Mouse (Mus musculus): ENCODE measurements around the gene Slc22a20. TPM values are rescaled to one million over a fixed set of nuclear protein-coding genes. Genes with fewer than 3 reads are reported as not detected.
A peak's percentile ranks its signal among the peaks of the same experiment; 100 is the strongest.

Gene Slc22a20
- polyA plus RNA-seq (2016; fragmentation: Nextera tagmentation; extraction: Ambion mirVana), result not detected in 2 replicates

DNA sequence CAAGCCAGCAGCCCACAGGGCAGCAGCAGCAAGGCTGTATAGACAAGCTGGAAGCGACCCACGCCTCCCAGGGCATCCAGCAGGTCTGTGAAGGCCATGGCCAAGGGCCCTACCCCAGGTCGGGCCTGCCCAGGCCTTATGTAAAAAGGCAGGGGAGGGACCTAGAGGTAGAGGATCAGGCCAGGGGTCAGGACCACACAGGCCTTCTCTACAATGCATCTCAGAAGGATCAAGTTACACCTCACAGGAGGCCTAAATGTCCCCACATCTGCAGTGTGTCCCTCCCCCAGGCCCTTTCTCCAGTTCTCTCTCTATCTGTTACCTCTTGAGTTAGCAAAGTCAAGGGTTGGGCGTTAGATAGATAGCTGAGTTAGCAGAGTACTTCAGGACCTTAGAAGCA, at the start of gene Slc22a20:
TSS of gene Slc22a20 (minus strand) at position 101 of the 400 bp plus-strand sequence.
- 36% methylated on average over 4 of the region's 4 CpGs for WGBS
- no peak for DNase-seq (ENCODE audit: low spot score)
- H3K9me3 ChIP-seq, result no peaks in the 10 kb centered on the region
- no peak within 1 kb of the TSS for H3K27ac ChIP-seq
- no peaks in the 10 kb centered on the region for H3K27me3 ChIP-seq (ENCODE audit: insufficient read depth, poor library complexity, severe bottlenecking)
- no peaks in the 10 kb centered on the region for H3K36me3 ChIP-seq
- peaks cover 27% of the 10 kb centered on the region for H3K4me1 ChIP-seq
- H3K4me3 ChIP-seq, result no peak within 1 kb of the TSS

DNA sequence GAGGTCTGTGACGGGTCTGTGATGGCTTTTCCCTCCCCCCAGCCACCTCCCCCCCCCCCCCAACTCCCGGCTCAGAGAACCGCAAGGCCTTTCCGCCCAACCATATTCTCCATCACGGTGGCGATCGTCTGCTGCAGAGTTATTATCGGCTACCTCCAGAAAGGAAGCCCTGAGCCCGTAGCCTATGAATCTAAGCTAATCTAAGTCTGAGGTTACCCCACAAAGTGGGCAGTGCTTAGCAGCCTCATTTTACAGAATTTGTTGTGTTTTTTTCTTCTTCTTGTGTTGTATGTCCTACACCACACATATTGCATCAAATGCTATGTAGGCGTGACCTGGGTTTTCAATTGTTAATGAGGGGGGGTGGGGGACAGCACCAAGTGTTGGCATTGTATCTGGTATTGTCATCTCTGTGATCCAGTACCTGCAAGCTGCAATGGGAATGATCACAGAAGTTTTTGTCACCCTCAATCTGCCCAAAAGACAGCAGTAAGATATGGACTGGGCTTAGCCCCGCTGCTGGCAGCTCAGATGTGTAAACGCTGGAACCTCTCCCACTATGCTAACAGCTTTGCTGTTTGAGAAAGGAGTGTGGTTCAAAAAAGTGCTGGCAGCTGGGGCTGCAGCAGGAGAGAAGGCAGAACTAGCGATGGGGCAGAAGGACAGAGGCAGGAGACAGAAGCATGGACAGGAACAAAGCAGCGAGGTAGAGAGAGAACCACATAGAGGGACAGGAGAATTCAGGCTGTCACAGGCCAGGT, 44.8 kb upstream of the Slc22a20 start:
- 70% methylated on average over 14 of the region's 14 CpGs for WGBS
- Histone ChIP-seq H3K27me3 (ENCODE audit: insufficient read depth, poor library complexity, severe bottlenecking) (no peaks in the 10 kb centered on the region), H3K36me3 (no peaks in the 10 kb centered on the region), H3K27ac (no peak overlapping the region), H3K4me3 (no peak overlapping the region), H3K9me3 (no peaks in the 10 kb centered on the region), H3K4me1 (no peaks in the 10 kb centered on the region)
- no peak for DNase-seq (ENCODE audit: low spot score)

- Histone ChIP-seq H3K9me3 (no peaks in the 10 kb centered on the region), H3K4me3 (no peak overlapping the region), H3K4me1 (no peaks in the 10 kb centered on the region), H3K27me3 (ENCODE audit: insufficient read depth, poor library complexity, severe bottlenecking) (0 out of 2 replicates have a peak, but pooled peaks cover under 1% of the 10 kb centered on the region), H3K36me3 (no peaks in the 10 kb centered on the region), H3K27ac (no peak overlapping the region)
- WGBS, result 65% methylated on average over 9 of the region's 9 CpGs
- DNase-seq (ENCODE audit: low spot score), result no peak
Measured at GRCm38 (mm10) chr19:6029426-6029825, 43.5 kb upstream of the Slc22a20 start.

DNA sequence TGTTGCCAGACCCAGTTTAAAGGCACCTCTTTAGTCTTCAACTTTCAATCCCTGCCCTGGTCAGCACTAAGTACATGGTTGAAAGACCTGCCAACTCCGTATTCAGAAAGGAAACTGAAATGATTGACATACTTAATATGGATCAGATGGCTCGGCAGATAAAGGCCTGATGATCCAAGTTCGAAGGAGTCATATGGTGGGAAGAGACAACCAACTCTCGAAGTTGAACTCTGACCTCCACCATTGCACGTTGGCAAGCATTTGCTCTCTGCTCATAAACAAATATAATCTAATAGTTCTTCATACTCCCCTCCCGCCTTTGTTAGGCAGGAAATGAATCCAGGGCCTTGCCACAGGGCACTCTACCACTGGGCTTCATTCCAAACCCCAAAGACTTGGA, 43.0 kb upstream of the Slc22a20 start:
- peaks cover 5% of the 10 kb centered on the region; the same call in 1 of the 2 replicates for H3K27me3 ChIP-seq (ENCODE audit: insufficient read depth, poor library complexity, severe bottlenecking)
- no peaks in the 10 kb centered on the region for H3K36me3 ChIP-seq
- no peaks in the 10 kb centered on the region for H3K9me3 ChIP-seq
- DNase-seq (ENCODE audit: low spot score), result no peak
- H3K4me3 ChIP-seq, result no peak overlapping the region
- no peaks in the 10 kb centered on the region; the same call in 1 of the 2 replicates for H3K4me1 ChIP-seq
- no peak overlapping the region for H3K27ac ChIP-seq
- WGBS, result 83% methylated on average over 6 of the region's 6 CpGs

DNA sequence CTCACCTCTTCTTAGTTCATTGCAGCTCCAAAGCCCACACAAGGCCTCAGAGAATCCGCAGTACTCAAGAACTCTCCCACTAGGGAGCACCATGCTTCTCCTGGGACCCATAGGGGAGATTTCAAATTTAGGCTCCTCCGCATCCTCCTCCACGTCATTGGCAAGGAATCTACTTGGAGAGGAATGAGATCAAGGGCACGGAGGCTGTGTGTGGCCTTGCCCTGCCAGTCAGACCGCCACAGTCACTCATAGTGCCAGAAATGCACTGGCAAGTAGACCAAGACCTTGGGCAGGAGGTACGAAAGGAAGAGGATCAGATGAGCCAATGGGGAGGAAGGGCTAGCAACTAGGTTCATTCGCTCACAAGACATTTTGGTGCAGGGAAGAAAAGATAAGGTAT, 38.0 kb upstream of the Slc22a20 start:
- no peak overlapping the region for H3K27ac ChIP-seq
- no peak for DNase-seq (ENCODE audit: low spot score)

GRCm38 (mm10) chr19:6023059-6023458, 37.1 kb upstream of the Slc22a20 start:
- Histone ChIP-seq H3K27ac (no peak overlapping the region), H3K4me1 (peaks cover 5% of the 10 kb centered on the region), H3K27me3 (ENCODE audit: insufficient read depth, poor library complexity, severe bottlenecking) (peaks cover 7% of the 10 kb centered on the region; the same call in 1 of the 2 replicates), H3K4me3 (no peak overlapping the region), H3K36me3 (no peaks in the 10 kb centered on the region), H3K9me3 (no peaks in the 10 kb centered on the region)
- no peak for DNase-seq (ENCODE audit: low spot score)
- WGBS, result 48% methylated on average over 8 of the region's 8 CpGs

More for the DNA sequence above, 38.0 kb upstream of the Slc22a20 start:
- peaks cover 7% of the 10 kb centered on the region; the same call in 1 of the 2 replicates for H3K27me3 ChIP-seq (ENCODE audit: insufficient read depth, poor library complexity, severe bottlenecking)
- H3K9me3 ChIP-seq, result no peaks in the 10 kb centered on the region
- 75% methylated on average over 7 of the region's 7 CpGs for WGBS
- no peak overlapping the region for H3K4me3 ChIP-seq
- H3K4me1 ChIP-seq, result peaks cover 5% of the 10 kb centered on the region
- H3K36me3 ChIP-seq, result no peaks in the 10 kb centered on the region

DNA sequence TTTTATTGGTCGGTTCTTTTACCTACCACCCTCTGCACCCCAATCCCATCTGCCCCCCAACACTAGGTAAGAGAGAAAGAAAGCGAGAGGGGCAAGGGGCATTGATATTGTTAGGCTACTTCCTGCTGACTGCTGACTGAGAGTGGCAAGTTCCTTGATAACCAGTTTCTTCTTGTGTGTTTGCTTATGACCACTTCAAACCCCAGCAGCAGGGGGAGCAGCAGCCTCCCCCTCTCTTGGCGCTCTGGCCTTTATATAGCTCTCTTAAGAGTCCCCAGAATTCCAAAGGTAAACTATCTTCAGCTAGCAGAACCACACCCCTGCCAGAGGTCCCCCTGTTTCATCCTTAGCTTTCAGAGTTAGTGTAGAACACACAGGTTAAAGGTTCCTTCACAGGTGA, 34.3 kb upstream of the Slc22a20 start:
- Histone ChIP-seq H3K9me3 (no peaks in the 10 kb centered on the region), H3K27ac (no peak overlapping the region), H3K27me3 (ENCODE audit: insufficient read depth, poor library complexity, severe bottlenecking) (peaks cover 27% of the 10 kb centered on the region), H3K4me3 (no peak overlapping the region), H3K36me3 (no peaks in the 10 kb centered on the region), H3K4me1 (peaks cover 19% of the 10 kb centered on the region)
- 42% methylated on average over 3 of the region's 3 CpGs for WGBS
- DNase-seq (ENCODE audit: low spot score), result no peak

- 30% methylated on average over 15 of the region's 15 CpGs for WGBS
- H3K27ac ChIP-seq, result no peak overlapping the region
- DNase-seq (ENCODE audit: low spot score), result peak; percentile 92
- H3K36me3 ChIP-seq, result no peaks in the 10 kb centered on the region
- no peaks in the 10 kb centered on the region for H3K9me3 ChIP-seq
- peaks cover 31% of the 10 kb centered on the region for H3K27me3 ChIP-seq (ENCODE audit: insufficient read depth, poor library complexity, severe bottlenecking)
- H3K4me1 ChIP-seq, result peaks cover 27% of the 10 kb centered on the region
- H3K4me3 ChIP-seq, result no peak overlapping the region
Measured at GRCm38 (mm10) chr19:6018142-6019089, 32.5 kb upstream of the Slc22a20 start.

GRCm38 (mm10) chr19:6016532-6016931, 30.6 kb upstream of the Slc22a20 start:
- DNase-seq (ENCODE audit: low spot score), result no peak
- Histone ChIP-seq H3K27ac (no peak overlapping the region), H3K36me3 (no peaks in the 10 kb centered on the region), H3K9me3 (no peaks in the 10 kb centered on the region), H3K27me3 (ENCODE audit: insufficient read depth, poor library complexity, severe bottlenecking) (peaks cover 40% of the 10 kb centered on the region), H3K4me3 (peak overlapping the region; percentile 71; the same call in 1 of the 2 replicates), H3K4me1 (peaks cover 27% of the 10 kb centered on the region)
- whole genome bisulfite sequencing, result 37% methylated on average over 7 of the region's 7 CpGs

GRCm38 (mm10) chr19:6015511-6016315, 29.8 kb upstream of the Slc22a20 start, which contains the start of gene Capn1:
Capn1 (minus strand) TSS chr19:6015897.
- peak; percentile 90 for DNase-seq (ENCODE audit: low spot score)
- peak within 1 kb of the TSS; percentile 82 for H3K27ac ChIP-seq
- no peaks in the 10 kb centered on the region for H3K36me3 ChIP-seq
- peaks cover 40% of the 10 kb centered on the region for H3K27me3 ChIP-seq (ENCODE audit: insufficient read depth, poor library complexity, severe bottlenecking)
- 3% methylated on average over 40 of the region's 40 CpGs for WGBS
- peaks cover 34% of the 10 kb centered on the region for H3K4me1 ChIP-seq
- H3K9me3 ChIP-seq, result no peaks in the 10 kb centered on the region
- H3K4me3 ChIP-seq, result peak within 1 kb of the TSS; percentile 71

DNA sequence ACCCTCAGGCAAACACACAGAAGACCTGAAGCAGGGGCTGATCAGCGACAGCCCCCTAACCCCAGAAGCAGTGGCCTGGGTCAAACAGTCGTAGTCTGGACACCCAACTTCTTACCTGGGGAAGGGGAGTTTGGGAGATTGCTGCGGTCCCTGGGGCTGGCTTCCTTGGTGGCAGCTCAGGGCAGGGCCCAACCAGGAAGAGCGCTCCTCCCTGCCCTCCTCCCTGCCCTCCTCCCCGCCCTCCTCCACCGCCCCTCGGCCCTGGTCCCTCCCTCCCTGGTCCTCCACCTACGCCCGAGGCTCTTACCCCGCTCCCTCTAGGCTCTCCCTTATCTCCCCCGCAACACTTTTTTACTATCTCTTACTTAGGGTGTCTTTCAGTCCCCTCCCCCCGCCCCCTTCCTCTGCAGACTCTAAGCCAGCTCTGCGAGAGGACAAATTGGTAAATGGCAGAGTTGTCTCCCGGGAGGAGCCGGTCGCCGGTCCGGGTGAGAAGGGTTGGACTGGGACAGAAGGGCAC, 29.1 kb upstream of the Slc22a20 start:
- WGBS, result 1% methylated on average over 16 of the region's 18 CpGs
- peak; percentile 92 for DNase-seq (ENCODE audit: low spot score)
- H3K27ac ChIP-seq, result peak overlapping the region; percentile 82
- H3K4me3 ChIP-seq, result peak overlapping the region; percentile 71
- peaks cover 37% of the 10 kb centered on the region for H3K4me1 ChIP-seq
- H3K36me3 ChIP-seq, result no peaks in the 10 kb centered on the region
- H3K9me3 ChIP-seq, result no peaks in the 10 kb centered on the region
- H3K27me3 ChIP-seq (ENCODE audit: insufficient read depth, poor library complexity, severe bottlenecking), result peaks cover 40% of the 10 kb centered on the region

GRCm38 (mm10) chr19:6013691-6014090, 27.7 kb upstream of the Slc22a20 start:
- no peaks in the 10 kb centered on the region for H3K9me3 ChIP-seq
- WGBS, result 90% methylated on average over 10 of the region's 10 CpGs
- peaks cover 37% of the 10 kb centered on the region for H3K4me1 ChIP-seq
- peaks cover 40% of the 10 kb centered on the region for H3K27me3 ChIP-seq (ENCODE audit: insufficient read depth, poor library complexity, severe bottlenecking)
- DNase-seq (ENCODE audit: low spot score), result no peak
- H3K27ac ChIP-seq, result no peak overlapping the region
- no peaks in the 10 kb centered on the region for H3K36me3 ChIP-seq
- no peak overlapping the region for H3K4me3 ChIP-seq

All from heart, embryonic 10.5 days (tissue).